Comparison of ENCODE assay signal across 14 mouse cellular contexts in the genomic region with DNA sequence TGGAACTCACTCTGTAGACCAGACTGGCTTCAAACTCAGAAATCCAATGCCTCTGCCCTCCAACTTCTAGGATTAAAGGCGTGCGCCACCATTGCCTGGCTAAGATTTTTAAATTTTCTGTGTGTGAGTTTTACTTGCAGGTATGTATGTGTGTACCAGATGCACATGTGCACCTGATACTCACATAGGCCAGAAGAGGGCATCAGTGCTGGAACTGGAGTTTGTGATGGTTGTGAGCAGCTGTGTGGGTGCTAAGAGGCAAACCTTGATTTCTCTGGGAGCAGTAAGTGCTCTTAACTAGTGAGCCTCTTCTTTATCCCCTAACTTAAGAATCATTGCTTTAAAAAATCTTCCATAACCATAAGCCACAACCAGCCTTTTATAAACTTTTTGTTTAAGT. TPM values are rescaled to one million over a fixed set of nuclear protein-coding genes. Genes with fewer than 3 reads are reported as not detected.
DNase-seq lines count a peak whose midpoint lies in the region; ATAC-seq and TF ChIP-seq lines count a peak whose summit lies in the region.
"Had no signal": no experiment of that assay in that cellular context is flagged by ENCODE, and none has a peak within 500 bp of the region (broad histone marks: within the 10 kb centered on the region; RNA-seq: fewer than 3 reads in every experiment).

No protein-coding gene starts in this region.

- H3K9ac ChIP-seq in hindbrain, embryonic 16.5 days (ENCODE audit: low read depth, low read length): no peak overlapping the region
- H3K9ac ChIP-seq in hindbrain, embryonic 11.5 days (ENCODE audit: low read depth, low read length): no peak overlapping the region
- no peak overlapping the region for H3K9ac ChIP-seq in midbrain, postnatal 0 days (replicated peaks; ENCODE audit: low read length, poor library complexity, severe bottlenecking)
- no peak overlapping the region for H3K9ac ChIP-seq in midbrain, embryonic 15.5 days
- H3K9ac ChIP-seq: embryonic facial prominence, embryonic 15.5 days had no signal

- peaks cover 3% of the 10 kb centered on the region for H3K36me3 ChIP-seq in hindbrain, embryonic 16.5 days (ENCODE audit: control insufficient read depth, insufficient read depth, low read length)
- H3K36me3 ChIP-seq in hindbrain, embryonic 11.5 days (ENCODE audit: control insufficient read depth, insufficient read depth, low read length): no peaks in the 10 kb centered on the region
- no peaks in the 10 kb centered on the region for H3K36me3 ChIP-seq in midbrain, postnatal 0 days (ENCODE audit: insufficient read depth, low read length)
- no peaks in the 10 kb centered on the region for H3K36me3 ChIP-seq in midbrain, embryonic 15.5 days (replicated peaks)

- DNase-seq in hindbrain, embryonic 11.5 days (ENCODE audit: low spot score): no peak
- DNase-seq in midbrain, postnatal 0 days (ENCODE audit: low spot score): no peak
- DNase-seq in ovary, postnatal 36 days (ENCODE audit: low spot score): no peak
- DNase-seq in left cerebral cortex, adult 8-10 months (ENCODE audit: low spot score in 2 of 2): no peak
- DNase-seq in spleen, postnatal 10 days (ENCODE audit: low spot score in 2 of 2): no peak
- DNase-seq: cerebellum, adult 18-20 months; gastrocnemius, postnatal 36 days; kidney, postnatal 4 days had no signal

- no peaks in the 10 kb centered on the region for H3K9me3 ChIP-seq in hindbrain, embryonic 16.5 days (ENCODE audit: control insufficient read depth, low read length)
- H3K9me3 ChIP-seq in hindbrain, embryonic 11.5 days (ENCODE audit: control insufficient read depth, low read length): no peaks in the 10 kb centered on the region
- H3K9me3 ChIP-seq in midbrain, postnatal 0 days (ENCODE audit: low read length): no peaks in the 10 kb centered on the region
- H3K9me3 ChIP-seq in midbrain, embryonic 15.5 days: no peaks in the 10 kb centered on the region
- H3K9me3 ChIP-seq: embryonic facial prominence, embryonic 15.5 days; hindbrain, embryonic 10.5 days; midbrain, embryonic 10.5 days had no signal

- H3K4me1 ChIP-seq in hindbrain, embryonic 16.5 days (ENCODE audit: control insufficient read depth, insufficient read depth, low read depth, low read length): no peaks in the 10 kb centered on the region
- H3K4me1 ChIP-seq in hindbrain, embryonic 11.5 days (replicated peaks; ENCODE audit: control insufficient read depth, insufficient read depth, low read length): no peaks in the 10 kb centered on the region
- H3K4me1 ChIP-seq in midbrain, postnatal 0 days (ENCODE audit: insufficient read depth, low read length): no peaks in the 10 kb centered on the region
- H3K4me1 ChIP-seq in midbrain, embryonic 15.5 days: no peaks in the 10 kb centered on the region
- H3K4me1 ChIP-seq: embryonic facial prominence, embryonic 15.5 days; hindbrain, embryonic 10.5 days; midbrain, embryonic 10.5 days had no signal

- H3K27me3 ChIP-seq in hindbrain, embryonic 16.5 days (replicated peaks; ENCODE audit: control insufficient read depth, insufficient read depth, low read length): no peaks in the 10 kb centered on the region
- no peaks in the 10 kb centered on the region for H3K27me3 ChIP-seq in hindbrain, embryonic 11.5 days (ENCODE audit: control insufficient read depth, insufficient read depth, low read length)
- H3K27me3 ChIP-seq in midbrain, postnatal 0 days (ENCODE audit: insufficient read depth, low read length): no peaks in the 10 kb centered on the region
- no peaks in the 10 kb centered on the region for H3K27me3 ChIP-seq in midbrain, embryonic 15.5 days (replicated peaks)
- H3K27me3 ChIP-seq: embryonic facial prominence, embryonic 15.5 days had no signal

- ATAC-seq in hindbrain, embryonic 16.5 days: peak; percentile 58; the same call in 1 of the 2 replicates
- ATAC-seq in hindbrain, embryonic 11.5 days (ENCODE audit: low FRiP score): no peak
- ATAC-seq in midbrain, postnatal 0 days (ENCODE audit: low FRiP score): no peak
- no peak for ATAC-seq in midbrain, embryonic 15.5 days (replicated peaks)
- peak; percentile 60 to 62; a peak in 2 of 4 replicates for ATAC-seq in hematopoietic stem cell, adult 5-6 weeks (replicated peaks in 1 of 2; ENCODE audit: insufficient read depth in 1 of 2, low FRiP score in 2 of 2, low TSS enrichment in 1 of 2, low read depth in 1 of 2, poor library complexity in 2 of 2, severe bottlenecking in 2 of 2)

- WGBS in hindbrain, embryonic 16.5 days: 98% methylated on average over 2 of the region's 2 CpGs
- 94% methylated on average over 2 of the region's 2 CpGs for WGBS in hindbrain, embryonic 11.5 days
- 95% methylated on average over 2 of the region's 2 CpGs for WGBS in midbrain, postnatal 0 days
- WGBS in midbrain, embryonic 15.5 days: 97% methylated on average over 2 of the region's 2 CpGs

- H3K4me3 ChIP-seq in hindbrain, embryonic 16.5 days (ENCODE audit: low read length): no peak overlapping the region
- no peak overlapping the region for H3K4me3 ChIP-seq in hindbrain, embryonic 11.5 days (ENCODE audit: low read depth, low read length)
- H3K4me3 ChIP-seq in midbrain, postnatal 0 days (ENCODE audit: low read depth, low read length): no peak overlapping the region
- H3K4me3 ChIP-seq in midbrain, embryonic 15.5 days: no peak overlapping the region
- H3K4me3 ChIP-seq: embryonic facial prominence, embryonic 15.5 days; hindbrain, embryonic 10.5 days; midbrain, embryonic 10.5 days had no signal

- H3K4me2 ChIP-seq in hindbrain, embryonic 16.5 days (ENCODE audit: low read length): no peak overlapping the region
- H3K4me2 ChIP-seq in hindbrain, embryonic 11.5 days (replicated peaks; ENCODE audit: low read depth, low read length): no peak overlapping the region
- no peak overlapping the region for H3K4me2 ChIP-seq in midbrain, postnatal 0 days (ENCODE audit: low read depth, low read length, poor library complexity, severe bottlenecking)
- no peak overlapping the region for H3K4me2 ChIP-seq in midbrain, embryonic 15.5 days
- H3K4me2 ChIP-seq: embryonic facial prominence, embryonic 15.5 days had no signal

- TF ChIP-seq CTCF in midbrain, postnatal 0 days (IDR thresholded peaks at IDR 0.05): peak; percentile 47

- H3K27ac ChIP-seq in hindbrain, embryonic 16.5 days (ENCODE audit: low read depth, low read length): no peak overlapping the region
- no peak overlapping the region for H3K27ac ChIP-seq in hindbrain, embryonic 11.5 days (ENCODE audit: low read depth, low read length)
- no peak overlapping the region for H3K27ac ChIP-seq in midbrain, postnatal 0 days (ENCODE audit: low read depth, low read length)
- no peak overlapping the region for H3K27ac ChIP-seq in midbrain, embryonic 15.5 days
- H3K27ac ChIP-seq: embryonic facial prominence, embryonic 15.5 days; hindbrain, embryonic 10.5 days; midbrain, embryonic 10.5 days had no signal

RNA-seq across cellular contexts. Expression of a gene that starts 17.0 kb away (rescaled TPM):
- 166 and 169 TPM in 2 replicates for polyA plus RNA-seq in hindbrain, embryonic 16.5 days (2015; fragmentation: Nextera tagmentation; extraction: Ambion mirVana)
- 157 and 160 TPM in 2 replicates for polyA plus RNA-seq in hindbrain, embryonic 11.5 days (2014; fragmentation: Nextera tagmentation; extraction: Ambion mirVana)
- 114 and 154 TPM in 2 replicates for total RNA-seq in midbrain, postnatal 0 days (2014; rRNA removed)
- polyA plus RNA-seq in midbrain, postnatal 0 days (2015; fragmentation: Nextera tagmentation; extraction: Ambion mirVana): 131 and 158 TPM in 2 replicates
- polyA plus RNA-seq in midbrain, embryonic 15.5 days (2015; fragmentation: Nextera tagmentation; extraction: Ambion mirVana): 159 and 165 TPM in 2 replicates
- total RNA-seq in hematopoietic stem cell, adult 5-6 weeks (2017): 112 and 115 TPM in 2 replicates
- total RNA-seq in left cerebral cortex, adult 8-10 months (2022): 100 to 1,000 TPM; 113 to 150 (median 137) TPM

Comparison
In these comparisons a context has a peak if more than half of its experiments do, and no peak if none do; other contexts are left out.
1. ATAC-seq: peak in hindbrain, embryonic 16.5 days (single experiment) and hematopoietic stem cell, adult 5-6 weeks (2 of 2); none in hindbrain, embryonic 11.5 days (single experiment), midbrain, postnatal 0 days (single experiment) and midbrain, embryonic 15.5 days (single experiment).